Mouse (Mus musculus) embryonic facial prominence, embryonic 13.5 days (tissue): Measurements from ENCODE around the gene Nrl. TPM values are rescaled to one million over a fixed set of nuclear protein-coding genes. Genes with fewer than 3 reads are reported as not detected.

ENCODE experiments used
- ATAC-seq: fragments of 200-750 bp; cut with Nextera tagmentation; 2 replicates; pipeline ENCODE4 v1.8.0; 2017; ENCODE audit warnings: low read depth; ENCODE audit not compliant: insufficient number of reproducible peaks, insufficient read depth, low FRiP score, low TSS enrichment
- H3K27ac ChIP-seq: fragments of 300-500 bp; sonication (generic); 2 replicates; pipeline ENCODE4 v1.5.1; 2015; ENCODE audit warnings: moderate library complexity, mild to moderate bottlenecking, inconsistent platforms
- H3K27me3 ChIP-seq: fragments of 300-500 bp; sonication (generic); 2 replicates; pipeline ENCODE4 v1.6.1; 2015; ENCODE audit warnings: mild to moderate bottlenecking, inconsistent platforms
- H3K36me3 ChIP-seq: fragments of 300-500 bp; sonication (generic); 2 replicates; pipeline ENCODE4 v1.6.1; 2015; ENCODE audit warnings: mild to moderate bottlenecking, inconsistent platforms
- H3K4me1 ChIP-seq: fragments of 300-500 bp; sonication (generic); 2 replicates; pipeline ENCODE4 v1.6.1; 2015; ENCODE audit warnings: inconsistent platforms
- H3K4me2 ChIP-seq: fragments of 300-500 bp; sonication (generic); 2 replicates; pipeline ENCODE4 v1.6.1; 2015; ENCODE audit warnings: moderate library complexity, mild to moderate bottlenecking, inconsistent platforms
- H3K4me3 ChIP-seq: fragments of 300-500 bp; sonication (generic); 2 replicates; pipeline ENCODE4 v1.5.1; 2015; ENCODE audit warnings: mild to moderate bottlenecking, inconsistent platforms
- H3K9ac ChIP-seq: fragments of 300-500 bp; sonication (generic); 2 replicates; pipeline ENCODE4 v1.6.1; 2015; ENCODE audit warnings: mild to moderate bottlenecking, inconsistent platforms
- H3K9me3 ChIP-seq: fragments of 300-500 bp; sonication (generic); 2 replicates; pipeline ENCODE4 v1.6.1; 2016; ENCODE audit warnings: inconsistent platforms
- WGBS: fragments of 180-500 bp; shearing (Covaris S2); methylation state at CpG from one replicate; pipeline ENCODE4 v1.1.7; 2015; ENCODE audit warnings: mixed read lengths; 5-methylcytosine and 5-hydroxymethylcytosine counted together
- polyA plus RNA-seq: library from polyadenylated mRNA; unstranded; fragments of >200 nt; fragmentation: Nextera tagmentation; extraction: Ambion mirVana; gene quantifications from 2 replicates; pipeline ENCODE4 v1.2.1, GENCODE M21; 2015

Nrl gene
- polyA plus RNA-seq, 1 experiment from 2014 or later: not detected

- Histone ChIP-seq H3K9ac (no peak overlapping the region), H3K9me3 (no peaks in the 10 kb centered on the region), H3K27me3 (no peaks in the 10 kb centered on the region; the same call in 1 of the 2 replicates), H3K4me2 (no peak overlapping the region), H3K27ac (no peak overlapping the region), H3K36me3 (no peaks in the 10 kb centered on the region), H3K4me3 (no peak overlapping the region), H3K4me1 (0 out of 2 replicates have a peak, but pooled peaks cover 9% of the 10 kb centered on the region)
- no peak for ATAC-seq
- WGBS: 86% methylated on average over 9 of the region's 9 CpGs
Observed at GRCm38 (mm10) chr14:55505612-55506011, 19.2 kb downstream of the Nrl start.

GRCm38 (mm10) chr14:55497449-55497821, 27.3 kb downstream of the Nrl start:
- peaks cover 10% of the 10 kb centered on the region for H3K36me3 ChIP-seq
- H3K4me1 ChIP-seq: peaks cover 6% of the 10 kb centered on the region
- H3K9ac ChIP-seq: peak overlapping the region; percentile 49; the same call in 1 of the 2 replicates
- no peak overlapping the region for H3K4me2 ChIP-seq
- no peak overlapping the region for H3K4me3 ChIP-seq
- ATAC-seq: no peak
- 27% methylated on average over 6 of the region's 6 CpGs for WGBS
- H3K9me3 ChIP-seq: no peaks in the 10 kb centered on the region
- H3K27ac ChIP-seq: no peak overlapping the region
- no peaks in the 10 kb centered on the region for H3K27me3 ChIP-seq

- H3K9me3 ChIP-seq: no peaks in the 10 kb centered on the region
- no peak overlapping the region for H3K9ac ChIP-seq
- ATAC-seq: no peak
- WGBS: 68% methylated on average over 16 of the region's 16 CpGs
- no peak overlapping the region for H3K4me3 ChIP-seq
- peaks cover 10% of the 10 kb centered on the region for H3K36me3 ChIP-seq
- H3K27me3 ChIP-seq: no peaks in the 10 kb centered on the region
- peaks cover 6% of the 10 kb centered on the region for H3K4me1 ChIP-seq
- no peak overlapping the region for H3K27ac ChIP-seq
- H3K4me2 ChIP-seq: no peak overlapping the region
Observed at GRCm38 (mm10) chr14:55496761-55497448, 27.9 kb downstream of the Nrl start.

GRCm38 (mm10) chr14:55495509-55496240, 29.1 kb downstream of the Nrl start:
- Histone ChIP-seq H3K27ac (no peak overlapping the region), H3K9me3 (no peaks in the 10 kb centered on the region), H3K27me3 (no peaks in the 10 kb centered on the region), H3K4me2 (no peak overlapping the region), H3K4me1 (peaks cover 13% of the 10 kb centered on the region), H3K36me3 (peaks cover 10% of the 10 kb centered on the region), H3K9ac (no peak overlapping the region), H3K4me3 (no peak overlapping the region)
- ATAC-seq: no peak
- 70% methylated on average over 17 of the region's 20 CpGs for WGBS

GRCm38 (mm10) chr14:55492103-55492502, 32.7 kb downstream of the Nrl start:
- no peaks in the 10 kb centered on the region for H3K27me3 ChIP-seq
- H3K36me3 ChIP-seq: peaks cover 19% of the 10 kb centered on the region; the same call in 1 of the 2 replicates
- H3K4me2 ChIP-seq: peak overlapping the region; percentile 97
- peak overlapping the region; percentile 80; the same call in 1 of the 2 replicates for H3K9ac ChIP-seq
- ATAC-seq: no peak
- no peaks in the 10 kb centered on the region for H3K9me3 ChIP-seq
- H3K27ac ChIP-seq: 0 out of 2 replicates have a peak overlapping the region, but pooled peaks have one; percentile 63
- 18% methylated on average over 3 of the region's 3 CpGs for whole genome bisulfite sequencing
- peak overlapping the region; percentile 74; the same call in 1 of the 2 replicates for H3K4me3 ChIP-seq
- H3K4me1 ChIP-seq: peaks cover 9% of the 10 kb centered on the region

GRCm38 (mm10) chr14:55491291-55491833, 33.4 kb downstream of the Nrl start:
- WGBS: under 1% methylated on average over 30 of the region's 30 CpGs
- Histone ChIP-seq H3K36me3 (peaks cover 26% of the 10 kb centered on the region; the same call in 1 of the 2 replicates), H3K27me3 (no peaks in the 10 kb centered on the region), H3K4me3 (peak overlapping the region; percentile 74), H3K4me1 (peaks cover 9% of the 10 kb centered on the region), H3K27ac (peak overlapping the region; percentile 63), H3K4me2 (peak overlapping the region; percentile 97), H3K9ac (peak overlapping the region; percentile 80), H3K9me3 (no peaks in the 10 kb centered on the region)
- peak; percentile 53; the same call in 1 of the 2 replicates for ATAC-seq

- Histone ChIP-seq H3K4me3 (peak within 1 kb of the TSS; percentile 74), H3K27me3 (no peaks in the 10 kb centered on the region), H3K9ac (peak within 1 kb of the TSS; percentile 80), H3K27ac (peak within 1 kb of the TSS; percentile 63), H3K4me1 (peaks cover 9% of the 10 kb centered on the region), H3K4me2 (peak within 1 kb of the TSS; percentile 97), H3K9me3 (no peaks in the 10 kb centered on the region), H3K36me3 (peaks cover 33% of the 10 kb centered on the region)
- whole genome bisulfite sequencing: 1% methylated on average over 68 of the region's 68 CpGs
- ATAC-seq: peak; percentile 69; the same call in 1 of the 2 replicates
Observed at GRCm38 (mm10) chr14:55490361-55491201, 34.2 kb downstream of the Nrl start, which contains the start of gene Carmil3. TSS of gene Carmil3 (plus strand) at chr14:55490651.

- H3K36me3 ChIP-seq: peaks cover 33% of the 10 kb centered on the region
- ATAC-seq: no peak
- H3K4me2 ChIP-seq: no peak overlapping the region
- H3K4me3 ChIP-seq: no peak overlapping the region
- peaks cover 6% of the 10 kb centered on the region for H3K4me1 ChIP-seq
- H3K9ac ChIP-seq: no peak overlapping the region
- 85% methylated on average over 8 of the region's 8 CpGs for WGBS
- no peaks in the 10 kb centered on the region for H3K9me3 ChIP-seq
- H3K27me3 ChIP-seq: no peaks in the 10 kb centered on the region
- no peak overlapping the region for H3K27ac ChIP-seq
Observed at GRCm38 (mm10) chr14:55486836-55487235, 37.9 kb downstream of the Nrl start.

GRCm38 (mm10) chr14:55484430-55485085, 40.2 kb downstream of the Nrl start:
- Histone ChIP-seq H3K36me3 (peaks cover 44% of the 10 kb centered on the region), H3K4me3 (no peak overlapping the region)

GRCm38 (mm10) chr14:55479629-55480028, 45.2 kb downstream of the Nrl start:
- Histone ChIP-seq H3K9me3 (no peaks in the 10 kb centered on the region), H3K27me3 (no peaks in the 10 kb centered on the region), H3K4me3 (no peak overlapping the region; the same call in 1 of the 2 replicates), H3K4me2 (peak overlapping the region; percentile 64), H3K9ac (no peak overlapping the region), H3K4me1 (peaks cover 12% of the 10 kb centered on the region), H3K27ac (no peak overlapping the region), H3K36me3 (peaks cover 13% of the 10 kb centered on the region)
- 90% methylated on average over 10 of the region's 10 CpGs for WGBS
- no peak for ATAC-seq

More at GRCm38 (mm10) chr14:55484430-55485085, 40.2 kb downstream of the Nrl start:
- no peaks in the 10 kb centered on the region for H3K9me3 ChIP-seq
- WGBS: 79% methylated on average over 5 of the region's 5 CpGs
- H3K27me3 ChIP-seq: no peaks in the 10 kb centered on the region
- H3K4me2 ChIP-seq: no peak overlapping the region
- no peak overlapping the region for H3K9ac ChIP-seq
- peaks cover 8% of the 10 kb centered on the region for H3K4me1 ChIP-seq
- ATAC-seq: peak; percentile 22; the same call in 1 of the 2 replicates
- H3K27ac ChIP-seq: no peak overlapping the region
